Mouse (Mus musculus) kidney, embryonic 14.5 days (tissue): ENCODE results near the gene Pigt. TPM values are rescaled to one million over a fixed set of nuclear protein-coding genes. Genes with fewer than 3 reads are reported as not detected.
A peak's percentile ranks its signal among the peaks of the same experiment; 100 is the strongest.

ENCODE experiments used
- ATAC-seq: fragments of 200-750 bp; cut with Nextera tagmentation; 2 replicates; pipeline ENCODE4 v1.8.0; 2017; ENCODE audit warnings: moderate number of reproducible peaks, mild to moderate bottlenecking, moderate TSS enrichment, moderate library complexity; ENCODE audit not compliant: low FRiP score, low TSS enrichment
- H3K27ac ChIP-seq: fragments of 300-500 bp; sonication (generic); 2 replicates; pipeline ENCODE4 v1.5.1; 2014; ENCODE audit warnings: low read depth, mild to moderate bottlenecking, low read length, moderate library complexity, mixed read lengths
- H3K27me3 ChIP-seq: fragments of 300-500 bp; sonication (generic); 2 replicates; pipeline ENCODE4 v1.6.1; 2014; ENCODE audit warnings: mild to moderate bottlenecking, low read length; ENCODE audit not compliant: control insufficient read depth, insufficient read depth
- H3K36me3 ChIP-seq: fragments of 300-500 bp; sonication (generic); 2 replicates; pipeline ENCODE4 v1.6.1; 2014; ENCODE audit warnings: low read length, mixed read lengths; ENCODE audit not compliant: control insufficient read depth, insufficient read depth
- H3K4me1 ChIP-seq: fragments of 300-500 bp; sonication (generic); 2 replicates; pipeline ENCODE4 v1.6.1; 2014; ENCODE audit warnings: low read length, mixed read lengths; ENCODE audit not compliant: control insufficient read depth, insufficient read depth
- H3K4me2 ChIP-seq: fragments of 300-500 bp; sonication (generic); replicated peaks from 2 replicates; pipeline ENCODE4 v1.6.1; 2014; ENCODE audit warnings: low read depth, mild to moderate bottlenecking, low read length
- H3K4me3 ChIP-seq: fragments of 300-500 bp; sonication (generic); 2 replicates; pipeline ENCODE4 v1.5.1; 2014; ENCODE audit warnings: mild to moderate bottlenecking, low read length
- H3K9ac ChIP-seq: fragments of 300-500 bp; sonication (generic); 2 replicates; pipeline ENCODE4 v1.6.1; 2014; ENCODE audit warnings: low read depth, mild to moderate bottlenecking, low read length, moderate library complexity
- H3K9me3 ChIP-seq: fragments of 300-500 bp; sonication (generic); 2 replicates; pipeline ENCODE4 v1.6.1; 2016; ENCODE audit warnings: low read length; ENCODE audit not compliant: control insufficient read depth
- WGBS: fragments of 180-500 bp; shearing (Covaris S2); extraction: QIAGEN DNeasy Blood & Tissue Kit; methylation state at CpG from one replicate; pipeline ENCODE4 v1.1.7; 2014; 5-methylcytosine and 5-hydroxymethylcytosine counted together
- polyA plus RNA-seq: library from polyadenylated mRNA; unstranded; fragments of >200 nt; fragmentation: Nextera tagmentation; extraction: Ambion mirVana; gene quantifications from 2 replicates; pipeline ENCODE4 v1.2.1, GENCODE M21; 2014

Gene Pigt
- polyA plus RNA-seq, 1 experiment from 2014 or later = 79.2 TPM

GRCm38 (mm10) chr2:164513389-164513788, 16.1 kb downstream of the Pigt start:
- Histone ChIP-seq H3K27ac (no peak overlapping the region), H3K9me3 (no peaks in the 10 kb centered on the region), H3K4me1 (no peaks in the 10 kb centered on the region), H3K36me3 (no peaks in the 10 kb centered on the region), H3K9ac (no peak overlapping the region), H3K27me3 (no peaks in the 10 kb centered on the region), H3K4me3 (no peak overlapping the region), H3K4me2 (no peak overlapping the region)
- ATAC-seq = no peak
- 79% methylated on average over 8 of the region's 8 CpGs for WGBS

GRCm38 (mm10) chr2:164514916-164515315, 17.6 kb downstream of the Pigt start:
- H3K27ac ChIP-seq = no peak overlapping the region
- WGBS = 79% methylated on average over 3 of the region's 3 CpGs
- no peak overlapping the region for H3K4me2 ChIP-seq
- no peaks in the 10 kb centered on the region for H3K36me3 ChIP-seq
- no peak overlapping the region for H3K9ac ChIP-seq
- no peak for ATAC-seq
- no peaks in the 10 kb centered on the region for H3K27me3 ChIP-seq
- H3K4me1 ChIP-seq = 0 out of 2 replicates have a peak, but pooled peaks cover 3% of the 10 kb centered on the region
- no peak overlapping the region for H3K4me3 ChIP-seq
- H3K9me3 ChIP-seq = no peaks in the 10 kb centered on the region

GRCm38 (mm10) chr2:164515897-164516296, 18.6 kb downstream of the Pigt start:
- WGBS = 77% methylated on average over 9 of the region's 9 CpGs
- Histone ChIP-seq H3K4me1 (0 out of 2 replicates have a peak, but pooled peaks cover 3% of the 10 kb centered on the region), H3K9ac (no peak overlapping the region), H3K4me3 (no peak overlapping the region), H3K9me3 (no peaks in the 10 kb centered on the region), H3K36me3 (no peaks in the 10 kb centered on the region), H3K4me2 (no peak overlapping the region), H3K27ac (no peak overlapping the region), H3K27me3 (no peaks in the 10 kb centered on the region)
- no peak for ATAC-seq

- H3K9ac ChIP-seq = no peak overlapping the region
- 0 out of 2 replicates have a peak, but pooled peaks cover 3% of the 10 kb centered on the region for H3K4me1 ChIP-seq
- H3K4me3 ChIP-seq = no peak overlapping the region
- H3K36me3 ChIP-seq = no peaks in the 10 kb centered on the region
- WGBS = 86% methylated on average over 11 of the region's 11 CpGs
- H3K27ac ChIP-seq = no peak overlapping the region
- H3K27me3 ChIP-seq = no peaks in the 10 kb centered on the region
- no peak for ATAC-seq
- no peaks in the 10 kb centered on the region for H3K9me3 ChIP-seq
- H3K4me2 ChIP-seq = no peak overlapping the region
Observed at GRCm38 (mm10) chr2:164516592-164516991, 19.3 kb downstream of the Pigt start.

GRCm38 (mm10) chr2:164517485-164518221, 20.3 kb downstream of the Pigt start:
- Histone ChIP-seq H3K9me3 (no peaks in the 10 kb centered on the region), H3K4me1 (0 out of 2 replicates have a peak, but pooled peaks cover 3% of the 10 kb centered on the region), H3K36me3 (no peaks in the 10 kb centered on the region), H3K27me3 (no peaks in the 10 kb centered on the region), H3K9ac (no peak overlapping the region), H3K27ac (no peak overlapping the region; the same call in 1 of the 2 replicates), H3K4me3 (no peak overlapping the region), H3K4me2 (no peak overlapping the region)
- no peak for ATAC-seq
- 43% methylated on average over 9 of the region's 10 CpGs for WGBS

GRCm38 (mm10) chr2:164518266-164519170, 21.2 kb downstream of the Pigt start:
- Histone ChIP-seq H3K27me3 (no peaks in the 10 kb centered on the region), H3K4me2 (no peak overlapping the region), H3K4me1 (0 out of 2 replicates have a peak, but pooled peaks cover 3% of the 10 kb centered on the region), H3K36me3 (no peaks in the 10 kb centered on the region), H3K9me3 (no peaks in the 10 kb centered on the region), H3K4me3 (no peak overlapping the region), H3K27ac (no peak overlapping the region; the same call in 1 of the 2 replicates), H3K9ac (no peak overlapping the region)
- no peak for ATAC-seq
- WGBS = 43% methylated on average over 11 of the region's 11 CpGs

GRCm38 (mm10) chr2:164519171-164519526, 21.8 kb downstream of the Pigt start:
- no peak for ATAC-seq
- H3K27ac ChIP-seq = 0 out of 2 replicates have a peak overlapping the region, but pooled peaks have one; percentile 17
- H3K36me3 ChIP-seq = no peaks in the 10 kb centered on the region
- 38% methylated on average over 6 of the region's 6 CpGs for WGBS
- H3K9ac ChIP-seq = no peak overlapping the region
- no peaks in the 10 kb centered on the region for H3K27me3 ChIP-seq
- H3K4me2 ChIP-seq = no peak overlapping the region
- H3K4me1 ChIP-seq = 0 out of 2 replicates have a peak, but pooled peaks cover 3% of the 10 kb centered on the region
- H3K4me3 ChIP-seq = no peak overlapping the region
- no peaks in the 10 kb centered on the region for H3K9me3 ChIP-seq

- H3K27ac ChIP-seq = no peak overlapping the region
- no peak overlapping the region for H3K4me2 ChIP-seq
- H3K36me3 ChIP-seq = no peaks in the 10 kb centered on the region
- H3K27me3 ChIP-seq = no peaks in the 10 kb centered on the region
- no peaks in the 10 kb centered on the region for H3K9me3 ChIP-seq
- WGBS = 17% methylated on average over 3 of the region's 3 CpGs
- ATAC-seq = peak; percentile 61; the same call in 1 of the 2 replicates
- H3K9ac ChIP-seq = no peak overlapping the region
- 0 out of 2 replicates have a peak, but pooled peaks cover 3% of the 10 kb centered on the region for H3K4me1 ChIP-seq
- H3K4me3 ChIP-seq = no peak overlapping the region
Observed at GRCm38 (mm10) chr2:164520782-164521181, 23.5 kb downstream of the Pigt start.
